Mouse (Mus musculus) urinary bladder, postnatal 4 days (tissue): ENCODE data around the gene Tbc1d16.

ENCODE experiments used
- DNase-seq, 2 experiments: peaks; one replicate each; pipeline ENCODE4 v3.0.0; 2021 to 2022; ENCODE audit warnings: low spot score in 2 of 2

Tbc1d16 gene

GRCm38 (mm10) chr11:119207986-119208385 lies 20.3 kb downstream of the Tbc1d16 start:
- no peak for DNase-seq

- DNase-seq = peak; percentile 57 to 76
These were observed 21.7 kb downstream of the Tbc1d16 start for GRCm38 (mm10) chr11:119206562-119206961.

- DNase-seq = no peak
These were observed 22.6 kb downstream of the Tbc1d16 start for GRCm38 (mm10) chr11:119205738-119206137.

- no peak for DNase-seq
These were observed 24.9 kb downstream of the Tbc1d16 start for GRCm38 (mm10) chr11:119203423-119203822.

GRCm38 (mm10) chr11:119199233-119199601 lies 29.1 kb downstream of the Tbc1d16 start:
- DNase-seq = no peak

- no peak for DNase-seq
These were observed 29.6 kb downstream of the Tbc1d16 start for GRCm38 (mm10) chr11:119198564-119199232.

GRCm38 (mm10) chr11:119197618-119198563 lies 30.4 kb downstream of the Tbc1d16 start:
- no peak for DNase-seq

- DNase-seq = no peak
These were observed 35.7 kb downstream of the Tbc1d16 start for GRCm38 (mm10) chr11:119192605-119193004.

- no peak for DNase-seq
These were observed 36.1 kb downstream of the Tbc1d16 start for GRCm38 (mm10) chr11:119192176-119192575.

GRCm38 (mm10) chr11:119191606-119192081 lies 36.7 kb downstream of the Tbc1d16 start:
- DNase-seq = no peak

- DNase-seq = peak; percentile 66 to 73
These were observed 37.8 kb downstream of the Tbc1d16 start for GRCm38 (mm10) chr11:119190498-119190897.

GRCm38 (mm10) chr11:119189319-119189718 lies 39.0 kb downstream of the Tbc1d16 start:
- DNase-seq = no peak

GRCm38 (mm10) chr11:119188389-119188788 lies 39.9 kb downstream of the Tbc1d16 start:
- no peak for DNase-seq

- no peak for DNase-seq
These were observed 40.5 kb downstream of the Tbc1d16 start for GRCm38 (mm10) chr11:119187800-119188197.

- DNase-seq = peak; percentile 53 to 72
These were observed 41.1 kb downstream of the Tbc1d16 start for GRCm38 (mm10) chr11:119186989-119187799.

- no peak for DNase-seq
These were observed 41.9 kb downstream of the Tbc1d16 start for GRCm38 (mm10) chr11:119186381-119186780.

GRCm38 (mm10) chr11:119183684-119184310 lies 44.5 kb downstream of the Tbc1d16 start:
- DNase-seq = no peak

GRCm38 (mm10) chr11:119181861-119182395 lies 46.4 kb downstream of the Tbc1d16 start:
- no peak for DNase-seq

- no peak for DNase-seq
These were observed 47.3 kb downstream of the Tbc1d16 start for GRCm38 (mm10) chr11:119180824-119181582.

- DNase-seq = no peak
These were observed 50.0 kb downstream of the Tbc1d16 start for GRCm38 (mm10) chr11:119178317-119178716.
